Mouse (Mus musculus) G1E (cell line): ENCODE data around the gene Ces3a. TPM values are rescaled to one million over a fixed set of nuclear protein-coding genes. Genes with fewer than 3 reads are reported as not detected.

Source experiments
- ATAC-seq: 2 replicates; pipeline ENCODE4 v1.8.0; 2016; ENCODE audit warnings: mild to moderate bottlenecking; ENCODE audit not compliant: insufficient number of reproducible peaks, poor library complexity, low FRiP score, severe bottlenecking; ENCODE audit errors: extremely low read depth
- DNase-seq: peaks from one replicate; pipeline ENCODE4 v3.0.0; 2012; ENCODE audit warnings: low spot score
- H3K27me3 ChIP-seq: 2 replicates; pipeline ENCODE4 v1.6.1; 2012; ENCODE audit warnings: mild to moderate bottlenecking, low read length, inconsistent platforms; ENCODE audit not compliant: insufficient read depth
- H3K36me3 ChIP-seq: replicated peaks from 2 replicates; pipeline ENCODE3; 2012; ENCODE audit warnings: mild to moderate bottlenecking, inconsistent platforms
- H3K4me1 ChIP-seq: 2 replicates; pipeline ENCODE4 v1.6.1; 2012; ENCODE audit warnings: low read depth, low read length, inconsistent platforms, mixed read lengths; ENCODE audit not compliant: insufficient read depth
- H3K4me3 ChIP-seq: 2 replicates; pipeline ENCODE4 v1.5.1; 2012; ENCODE audit warnings: low read depth, mild to moderate bottlenecking, inconsistent platforms, low read length, moderate library complexity, mixed read lengths
- H3K9me3 ChIP-seq: replicated peaks from 2 replicates; pipeline ENCODE4 v1.6.1; 2012; ENCODE audit warnings: inconsistent platforms
- CTCF ChIP-seq: IDR thresholded peaks from 2 replicates; pipeline ENCODE4 v1.5.1; 2012; ENCODE audit warnings: low read depth, low read length, inconsistent platforms, mixed read lengths
- GATA1 ChIP-seq: IDR thresholded peaks from 2 replicates; pipeline ENCODE4 v1.6.1; 2012; ENCODE audit warnings: borderline replicate concordance, low read length, inconsistent platforms, mixed read lengths
- GATA2 ChIP-seq: IDR thresholded peaks from 2 replicates; pipeline ENCODE4 v1.6.1; 2012; ENCODE audit warnings: low read depth, low read length, inconsistent platforms, borderline replicate concordance
- POLR2AphosphoS5 ChIP-seq: IDR thresholded peaks from 2 replicates; pipeline ENCODE4 v1.6.1; 2012; ENCODE audit warnings: low read depth, low read length, inconsistent platforms; ENCODE audit not compliant: insufficient replicate concordance
- TAL1 ChIP-seq: conservative IDR thresholded peaks from 2 replicates; pipeline ENCODE4 v1.6.1; 2012; ENCODE audit warnings: low read depth, low read length, inconsistent platforms, mixed read lengths
- polyA plus RNA-seq: library from polyadenylated mRNA; stranded (reverse); fragments of >175 nt; gene quantifications from 2 replicates; pipeline ENCODE4 v1.2.3, GENCODE M21; 2012
- total RNA-seq, 2 experiments: library from RNA; stranded (forward) in 1 of 2; stranded (reverse) in 1 of 2; fragments of 200-1000 nt in 1 of 2; fragments of >200 nt in 1 of 2; fragmentation: Nextera tagmentation in 1 of 2; gene quantifications; 2 replicates each; pipeline ENCODE4 v1.2.3; 2014 to 2017

Ces3a gene
- total RNA-seq (2014; fragmentation: Nextera tagmentation), result not detected in 2 replicates
- total RNA-seq (2017), result not detected in 2 replicates
- not detected in 2 replicates for polyA plus RNA-seq

DNA sequence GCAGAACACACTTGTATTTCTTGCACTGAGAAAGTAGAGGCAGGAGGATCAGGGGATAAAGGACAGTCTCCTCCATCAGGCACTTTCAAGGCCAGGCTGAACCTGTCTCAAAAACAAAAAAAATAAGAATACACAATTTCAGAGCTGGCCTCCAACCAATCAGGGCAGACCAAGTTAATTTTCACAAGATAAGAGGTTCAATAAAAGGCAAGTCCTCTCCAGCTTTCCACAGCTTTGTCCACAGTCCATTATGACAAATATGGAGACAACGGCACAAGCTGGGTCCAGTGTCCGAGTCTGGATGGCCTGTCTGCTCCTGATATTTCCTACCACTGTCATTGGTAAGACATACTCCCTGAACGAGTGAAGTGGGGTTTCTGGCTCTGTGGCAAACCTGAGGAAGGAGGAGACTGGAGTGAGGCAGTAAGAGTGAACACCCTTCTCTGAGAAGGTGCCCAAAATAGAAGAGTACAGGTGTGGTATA is at the start of gene Ces3a:
TSS of gene Ces3a (plus strand) at position 231 of the 484 bp plus-strand sequence.
- Histone ChIP-seq H3K27me3 (peaks cover 3% of the 10 kb centered on the region; the same call in 1 of the 2 replicates), H3K4me1 (no peaks in the 10 kb centered on the region), H3K36me3 (no peaks in the 10 kb centered on the region), H3K9me3 (no peaks in the 10 kb centered on the region), H3K4me3 (no peak within 1 kb of the TSS)
- ATAC-seq (no peak), DNase-seq (no peak)
- no peak for TF ChIP-seq POLR2AphosphoS5
- no peak for TF ChIP-seq GATA2
- no peak for TF ChIP-seq TAL1
- no peak for TF ChIP-seq GATA1

- TF ChIP-seq TAL1 (no peak), POLR2AphosphoS5 (no peak), GATA1 (no peak), CTCF (no peak), GATA2 (no peak)
- Histone ChIP-seq H3K27me3 (peaks cover 13% of the 10 kb centered on the region; the same call in 1 of the 2 replicates), H3K9me3 (no peaks in the 10 kb centered on the region), H3K4me3 (no peak overlapping the region), H3K36me3 (no peaks in the 10 kb centered on the region), H3K4me1 (no peaks in the 10 kb centered on the region)
- DNase-seq, result no peak
- ATAC-seq, result no peak
Measured at GRCm38 (mm10) chr8:104999183-104999582, 49.2 kb upstream of the Ces3a start.

DNA sequence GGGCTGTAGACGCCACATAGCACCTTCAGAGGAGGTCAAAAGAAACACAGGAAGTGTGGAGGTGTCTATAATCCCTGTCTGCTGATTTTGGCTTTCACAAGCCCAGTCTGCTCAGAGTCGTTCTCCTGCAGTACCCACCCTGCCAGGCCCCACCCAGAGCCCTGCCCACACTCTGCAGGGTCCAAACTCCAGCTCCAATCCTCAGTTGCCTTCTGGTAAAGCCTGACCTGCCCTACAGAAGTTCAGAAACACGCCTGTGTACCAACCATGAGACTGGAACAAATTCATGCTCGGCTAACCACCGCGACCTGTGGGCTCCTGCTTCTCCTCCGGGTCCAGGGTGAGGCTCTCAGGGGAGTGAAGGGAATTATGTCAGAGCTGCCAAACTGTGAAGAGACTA is 47.8 kb upstream of the Ces3a start, which contains the start of gene Ces2h:
TSS of gene Ces2h (plus strand) at position 268 of the 400 bp plus-strand sequence.
- H3K27me3 ChIP-seq, result peaks cover 13% of the 10 kb centered on the region; the same call in 1 of the 2 replicates

GRCm38 (mm10) chr8:105010000-105010399 is 38.4 kb upstream of the Ces3a start:
- DNase-seq, result no peak
- TF ChIP-seq GATA2 (no peak), POLR2AphosphoS5 (no peak), TAL1 (no peak), CTCF (no peak), GATA1 (no peak)
- Histone ChIP-seq H3K4me1 (no peaks in the 10 kb centered on the region), H3K9me3 (0 out of 2 replicates have a peak, but pooled peaks cover 4% of the 10 kb centered on the region), H3K27me3 (peaks cover 4% of the 10 kb centered on the region; the same call in 1 of the 2 replicates), H3K4me3 (no peak overlapping the region), H3K36me3 (no peaks in the 10 kb centered on the region)
- no peak for ATAC-seq

More for the DNA sequence above, 47.8 kb upstream of the Ces3a start, which contains the start of gene Ces2h:
- H3K36me3 ChIP-seq, result no peaks in the 10 kb centered on the region
- no peaks in the 10 kb centered on the region for H3K4me1 ChIP-seq
- no peak for DNase-seq
- H3K4me3 ChIP-seq, result no peak within 1 kb of the TSS
- ATAC-seq, result no peak
- TF ChIP-seq CTCF, result no peak
- TF ChIP-seq TAL1, result no peak
- no peak for TF ChIP-seq GATA2
- TF ChIP-seq GATA1, result no peak
- no peak for TF ChIP-seq POLR2AphosphoS5
- no peaks in the 10 kb centered on the region for H3K9me3 ChIP-seq

- Histone ChIP-seq H3K4me3 (no peak overlapping the region), H3K9me3 (0 out of 2 replicates have a peak, but pooled peaks cover 4% of the 10 kb centered on the region), H3K36me3 (no peaks in the 10 kb centered on the region), H3K4me1 (no peaks in the 10 kb centered on the region), H3K27me3 (peaks cover 6% of the 10 kb centered on the region)
- DNase-seq (no peak), ATAC-seq (no peak; the same call in 1 of the 2 replicates)
- TF ChIP-seq GATA2 (no peak), POLR2AphosphoS5 (no peak), TAL1 (no peak), CTCF (no peak), GATA1 (no peak)
Measured at GRCm38 (mm10) chr8:105011136-105011535, 37.3 kb upstream of the Ces3a start.

DNA sequence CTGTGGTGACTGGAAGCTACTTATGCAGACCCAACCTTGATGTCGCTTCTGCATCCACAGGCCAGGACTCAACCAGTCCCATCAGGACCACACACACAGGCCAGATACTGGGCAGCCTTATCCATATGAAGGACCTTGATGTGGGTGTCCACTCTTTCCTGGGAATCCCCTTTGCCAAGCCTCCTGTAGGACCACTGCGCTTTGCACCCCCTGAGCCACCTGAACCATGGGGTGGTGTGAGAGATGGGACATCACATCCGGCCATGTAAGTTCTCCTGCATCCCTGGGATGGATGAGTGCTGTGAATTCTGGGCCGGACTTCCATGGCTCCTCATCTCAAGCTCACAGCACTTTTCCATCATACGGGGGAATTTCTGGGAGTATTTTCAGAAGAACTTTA is 34.0 kb upstream of the Ces3a start:
- TF ChIP-seq GATA1 (no peak), GATA2 (no peak), CTCF (no peak), POLR2AphosphoS5 (no peak), TAL1 (no peak)
- Histone ChIP-seq H3K9me3 (no peaks in the 10 kb centered on the region), H3K4me1 (no peaks in the 10 kb centered on the region), H3K4me3 (no peak overlapping the region), H3K36me3 (no peaks in the 10 kb centered on the region), H3K27me3 (peaks cover 6% of the 10 kb centered on the region)
- ATAC-seq, result no peak
- DNase-seq, result no peak
